Mouse (Mus musculus): ENCODE measurements around the gene Vmn2r8.
"Not testable (repeated sequence)": the region's sequence is repeated elsewhere in the genome, so short reads cannot be mapped to it uniquely, and the experiment has no call there.

Gene Vmn2r8

GRCm38 (mm10) chr5:108808750-108809149 is at the start of gene Vmn2r8:
Gene Vmn2r8 (minus strand): TSS chr5:108808850.
- DNase-seq (ENCODE audit: low read depth) = not testable (repeated sequence)

GRCm38 (mm10) chr5:108852501-108852900 is 43.9 kb upstream of the Vmn2r8 start, which contains the start of gene Vmn2r9:
Gene Vmn2r9 (minus strand): TSS chr5:108852601.
- DNase-seq (ENCODE audit: low read depth) = not testable (repeated sequence)

GRCm38 (mm10) chr5:108849466-108849865 is 40.8 kb upstream of the Vmn2r8 start:
- DNase-seq (ENCODE audit: low read depth) = no peak

- DNase-seq (ENCODE audit: low read depth) = no peak
These were observed 27.5 kb upstream of the Vmn2r8 start for GRCm38 (mm10) chr5:108836156-108836555.

GRCm38 (mm10) chr5:108823276-108823675 is 14.6 kb upstream of the Vmn2r8 start:
- DNase-seq (ENCODE audit: low read depth) = no peak

GRCm38 (mm10) chr5:108803646-108804045 is 5.0 kb downstream of the Vmn2r8 start:
- no peak for DNase-seq (ENCODE audit: low read depth)

GRCm38 (mm10) chr5:108795263-108795662 is 13.4 kb downstream of the Vmn2r8 start, which contains the start of gene Tmed11:
Gene Tmed11 (minus strand): TSS chr5:108795363.
- not testable (repeated sequence) for DNase-seq (ENCODE audit: low read depth)

- not testable (repeated sequence) for DNase-seq (ENCODE audit: low read depth)
These were observed 18.3 kb downstream of the Vmn2r8 start for GRCm38 (mm10) chr5:108790385-108790784.

- no peak for DNase-seq (ENCODE audit: low read depth)
These were observed 33.9 kb downstream of the Vmn2r8 start, which contains the start of gene Rnf212 for GRCm38 (mm10) chr5:108774630-108775306. Gene Rnf212 (minus strand): TSS chr5:108774982.

- DNase-seq (ENCODE audit: low read depth) = no peak
These were observed 48.6 kb downstream of the Vmn2r8 start for GRCm38 (mm10) chr5:108760002-108760401.

GRCm38 (mm10) chr5:108758396-108758795 is 50.3 kb downstream of the Vmn2r8 start:
- DNase-seq (ENCODE audit: low read depth) = peak; percentile 36

GRCm38 (mm10) chr5:108751258-108751657 is 57.4 kb downstream of the Vmn2r8 start:
- DNase-seq (ENCODE audit: low read depth) = not testable (repeated sequence)

- DNase-seq (ENCODE audit: low read depth) = no peak
These were observed 58.1 kb downstream of the Vmn2r8 start for GRCm38 (mm10) chr5:108750328-108751210.

- no peak for DNase-seq (ENCODE audit: low read depth)
These were observed 64.0 kb downstream of the Vmn2r8 start for GRCm38 (mm10) chr5:108744629-108745028.

GRCm38 (mm10) chr5:108743856-108744255 is 64.8 kb downstream of the Vmn2r8 start:
- DNase-seq (ENCODE audit: low read depth) = no peak

GRCm38 (mm10) chr5:108742596-108742995 is 66.1 kb downstream of the Vmn2r8 start:
- no peak for DNase-seq (ENCODE audit: low read depth)

- DNase-seq (ENCODE audit: low read depth) = no peak
These were observed 66.8 kb downstream of the Vmn2r8 start for GRCm38 (mm10) chr5:108741844-108742243.

Data from fibroblast of lung, adult 2 months (primary cell).